Comparison of ENCODE assay signal across 18 mouse cellular contexts in genomic region chr3:153414132-153414531, GRCm38 (mm10).
"Had no signal": no experiment of that assay in that cellular context is flagged by ENCODE, and none has a peak within 500 bp of the region (broad histone marks: within the 10 kb centered on the region; RNA-seq: fewer than 3 reads in every experiment).

No protein-coding gene starts in this region.

- H3K9ac ChIP-seq: liver, embryonic 13.5 days; midbrain, embryonic 12.5 days; midbrain, embryonic 15.5 days had no signal

- DNase-seq: kidney, adult 9 months; kidney, postnatal 25 days; layer of hippocampus, adult 9-11 months; liver, embryonic 13.5 days; lung, adult 2 months; lung, postnatal 14 days; lung, postnatal 4 days; right cerebral cortex, adult 18-20 months; right cerebral cortex, postnatal 14 days; right cerebral cortex, postnatal 4 days; thymus, adult 2 months; thymus, postnatal 14 days; thymus, postnatal 4 days had no signal

- H3K27me3 ChIP-seq: liver, embryonic 13.5 days; midbrain, embryonic 12.5 days; midbrain, embryonic 15.5 days had no signal

- H3K4me3 ChIP-seq: layer of hippocampus, adult 2 months; liver, embryonic 13.5 days; midbrain, embryonic 12.5 days; midbrain, embryonic 15.5 days; myocyte had no signal

- H3K27ac ChIP-seq: layer of hippocampus, adult 2 months; liver, embryonic 13.5 days; midbrain, embryonic 12.5 days; midbrain, embryonic 15.5 days; stomach, postnatal 0 days had no signal

- ATAC-seq: midbrain, embryonic 15.5 days had no signal

- H3K36me3 ChIP-seq: liver, embryonic 13.5 days; midbrain, embryonic 12.5 days; midbrain, embryonic 15.5 days had no signal

- H3K4me2 ChIP-seq: liver, embryonic 13.5 days; midbrain, embryonic 12.5 days; midbrain, embryonic 15.5 days had no signal

- H3K4me1 ChIP-seq: liver, embryonic 13.5 days had no signal

- H3K9me3 ChIP-seq: liver, embryonic 13.5 days; midbrain, embryonic 12.5 days; midbrain, embryonic 15.5 days had no signal
